In the genomic region with DNA sequence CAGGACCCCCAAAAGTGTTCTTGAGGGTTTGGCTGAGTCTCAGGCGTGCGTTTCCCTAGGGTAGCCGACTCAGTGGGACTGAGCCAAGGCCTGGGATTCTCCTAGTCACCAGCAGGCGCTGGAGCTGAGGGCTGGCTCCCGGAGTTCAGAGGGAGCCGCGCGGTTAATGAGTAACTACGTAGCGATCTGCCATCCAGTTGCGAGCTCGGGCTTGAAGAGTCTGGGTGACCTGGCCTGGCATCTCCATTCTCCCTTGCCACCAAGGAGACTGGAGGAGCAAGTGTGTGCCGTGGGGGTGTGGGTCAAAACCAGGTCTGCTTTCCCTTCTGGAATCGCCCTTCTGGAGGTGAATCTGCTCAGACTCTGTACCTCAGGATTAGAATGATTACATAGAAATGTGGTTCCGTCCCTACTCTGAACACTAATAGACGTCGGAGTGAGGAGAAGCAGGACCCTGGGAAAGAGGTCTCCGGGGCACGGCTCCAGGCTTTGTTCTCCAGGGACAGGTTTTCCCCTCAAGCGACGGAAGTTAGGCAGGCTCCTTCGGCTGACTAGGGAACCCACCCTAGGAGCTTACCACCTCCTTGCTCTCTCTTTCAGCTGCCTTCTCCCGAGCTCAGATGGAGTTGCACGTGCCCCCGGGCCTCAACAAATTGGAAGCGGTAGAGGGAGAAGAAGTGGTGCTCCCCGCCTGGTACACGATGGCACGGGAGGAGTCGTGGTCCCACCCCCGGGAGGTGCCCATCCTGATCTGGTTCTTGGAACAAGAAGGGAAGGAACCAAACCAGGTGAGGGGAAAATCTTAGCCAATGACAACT, we compare ENCODE assay signal across 8 mouse cellular contexts. TPM values are rescaled to one million over a fixed set of nuclear protein-coding genes. Genes with fewer than 3 reads are reported as not detected.
DNase-seq lines count a peak whose midpoint lies in the region; TF ChIP-seq lines count a peak whose summit lies in the region.

No protein-coding gene starts in this region.

- H3K9ac ChIP-seq in heart, adult 2 months (ENCODE audit: low read depth, low read length) = peak overlapping the region; percentile 83

- H3K79me2 ChIP-seq in heart, adult 2 months (replicated peaks; ENCODE audit: control insufficient read depth, insufficient read depth, low read length) = no peaks in the 10 kb centered on the region

- H3K36me3 ChIP-seq in heart, adult 2 months (ENCODE audit: control insufficient read depth, insufficient read depth, low read length) = peaks cover 33% of the 10 kb centered on the region
- no peaks in the 10 kb centered on the region for H3K36me3 ChIP-seq in kidney, adult 2 months (ENCODE audit: control insufficient read depth, insufficient read depth, low read length)

- TF ChIP-seq EP300 in heart, adult 2 months (IDR thresholded peaks at IDR 0.05; ENCODE audit: insufficient read depth, low read depth, low read length) = no peak

- WGBS in heart, adult 2 months = 5% methylated on average over 31 of the region's 31 CpGs
- WGBS in kidney, adult 2 months = 5% methylated on average over 31 of the region's 31 CpGs
- WGBS in lung, adult 2 months = 4% methylated on average over 31 of the region's 31 CpGs
- WGBS in olfactory bulb, adult 2 months = 10% methylated on average over 31 of the region's 31 CpGs

- intact Hi-C loops in heart, adult 2 months (cut with DNase I) = loop anchor here (1.0 to 2.0 kb wide), 3 partner anchors 14 to 130 kb away; partner anchors contain the start of gene Robo4

- peak; percentile 14; the same call in 1 of the 2 replicates for TF ChIP-seq POLR2A in heart, adult 2 months (IDR thresholded peaks at IDR 0.05; ENCODE audit: insufficient read depth, low read depth, low read length)
- TF ChIP-seq POLR2A in kidney, adult 2 months (IDR thresholded peaks at IDR 0.05; ENCODE audit: low read depth, low read length) = no peak
- TF ChIP-seq POLR2A in lung, adult 2 months (IDR thresholded peaks at IDR 0.05; ENCODE audit: borderline replicate concordance, extremely low read depth, low read depth, low read length) = peak; percentile 39; the same call in 1 of the 2 replicates
- TF ChIP-seq POLR2A in olfactory bulb, adult 2 months (IDR thresholded peaks at IDR 0.05; ENCODE audit: insufficient read depth, low read depth, low read length) = 0 out of 2 replicates have a peak, but pooled peaks have one; percentile 5

- H3K4me1 ChIP-seq in heart, adult 2 months (ENCODE audit: control insufficient read depth, insufficient read depth, low read length) = peaks cover 12% of the 10 kb centered on the region
- H3K4me1 ChIP-seq in kidney, adult 2 months (ENCODE audit: control insufficient read depth, insufficient read depth, low read length) = no peaks in the 10 kb centered on the region; the same call in 1 of the 2 replicates
- H3K4me1 ChIP-seq in lung, adult 2 months (ENCODE audit: control insufficient read depth, insufficient read depth, low read length) = peaks cover 10% of the 10 kb centered on the region
- peaks cover 24% of the 10 kb centered on the region for H3K4me1 ChIP-seq in olfactory bulb, adult 2 months (ENCODE audit: control insufficient read depth, insufficient read depth, low read length)

- H3K4me3 ChIP-seq in heart, adult 2 months = peak overlapping the region; percentile 71
- H3K4me3 ChIP-seq in kidney, adult 2 months (ENCODE audit: insufficient read depth, low read depth, low read length) = peak overlapping the region; percentile 67
- H3K4me3 ChIP-seq in lung, adult 2 months (replicated peaks; ENCODE audit: extremely low read depth, low read depth, low read length) = peak overlapping the region; percentile 86
- H3K4me3 ChIP-seq in olfactory bulb, adult 2 months (ENCODE audit: insufficient read depth, low read depth, low read length) = peak overlapping the region; percentile 35

- TF ChIP-seq CTCF in heart, adult 2 months (IDR thresholded peaks at IDR 0.05) = peak; percentile 74
- TF ChIP-seq CTCF in kidney, adult 2 months (conservative IDR thresholded peaks at IDR 0.05; ENCODE audit: insufficient read depth, insufficient read length, low read depth, low read length) = peak; percentile 58
- TF ChIP-seq CTCF in lung, adult 2 months (IDR thresholded peaks at IDR 0.05; ENCODE audit: insufficient read depth, low read length) = peak; percentile 15; the same call in 1 of the 2 replicates
- TF ChIP-seq CTCF in olfactory bulb, adult 2 months (IDR thresholded peaks at IDR 0.05; ENCODE audit: insufficient read depth, low read depth, low read length) = peak; percentile 34; the same call in 1 of the 2 replicates

- peak overlapping the region; percentile 93 for H3K27ac ChIP-seq in heart, adult 2 months
- H3K27ac ChIP-seq in kidney, adult 2 months (ENCODE audit: insufficient read depth, low read depth, low read length) = peak overlapping the region; percentile 40
- no peak overlapping the region for H3K27ac ChIP-seq in olfactory bulb, adult 2 months (ENCODE audit: insufficient read depth, low read depth, low read length)

- peak; percentile 75 for DNase-seq in adrenal gland, adult 2 months
- no peak for DNase-seq in adrenal gland, postnatal 4 days (ENCODE audit: low spot score in 2 of 2)
- DNase-seq in cerebellum, adult 18-20 months = peak; percentile 60 to 64
- DNase-seq in heart, adult 2 months = peak; percentile 67 to 71
- DNase-seq in kidney, adult 2 months = peak; percentile 95
- DNase-seq in lung, adult 2 months = no peak
- DNase-seq in spleen, postnatal 10 days (ENCODE audit: low spot score in 2 of 2) = no peak

- no peaks in the 10 kb centered on the region for H3K27me3 ChIP-seq in heart, adult 2 months (ENCODE audit: control insufficient read depth, insufficient read depth, low read length)
- H3K27me3 ChIP-seq in kidney, adult 2 months (replicated peaks; ENCODE audit: control insufficient read depth, insufficient read depth, low read length) = no peaks in the 10 kb centered on the region

RNA-seq across cellular contexts. Expression of gene Esam, which starts 3.2 kb away (rescaled TPM):
- total RNA-seq in adrenal gland, adult 2 months (2021) = 10 to 100 TPM; 23.5 to 42.4 TPM
- polyA plus RNA-seq in adrenal gland, adult 2 months (2012; rRNA removed) = 49.2 and 59.1 TPM in 2 replicates
- total RNA-seq in adrenal gland, postnatal 4 days (2021) = 10 to 100 TPM; 51.7 to 55.5 TPM
- 10 to 100 TPM; 58.5 to 81.3 TPM for total RNA-seq in heart, adult 2 months (2021)
- polyA plus RNA-seq in heart, adult 2 months (2012; rRNA removed) = 77.1 and 87.2 TPM in 2 replicates
- polyA plus RNA-seq in kidney, adult 2 months (2012; rRNA removed) = 54.9 and 55.5 TPM in 2 replicates
- 229 and 240 TPM in 2 replicates for polyA plus RNA-seq in lung, adult 2 months (2012; rRNA removed)
- polyA plus RNA-seq in olfactory bulb, adult 2 months (2012; ENCODE audit: insufficient read depth, insufficient read length, low replicate concordance, missing spikeins) = not detected in 2 replicates

RNA-seq across cellular contexts. Expression of gene Vsig2, which starts 8.0 kb away (rescaled TPM):
- total RNA-seq in adrenal gland, adult 2 months (2021) = 1 to 10 TPM; 1.8 to 3.0 TPM
- 8.8 and 8.9 TPM in 2 replicates for polyA plus RNA-seq in adrenal gland, adult 2 months (2012; rRNA removed)
- total RNA-seq in adrenal gland, postnatal 4 days (2021) = 1 to 10 TPM; 5.8 to 7.3 TPM
- 1 to 10 TPM; 2.5 to 4.9 TPM for total RNA-seq in heart, adult 2 months (2021)
- polyA plus RNA-seq in heart, adult 2 months (2012; rRNA removed) = 16.0 and 21.1 TPM in 2 replicates
- polyA plus RNA-seq in kidney, adult 2 months (2012; rRNA removed) = 7.6 and 9.1 TPM in 2 replicates
- 60.7 and 63.3 TPM in 2 replicates for polyA plus RNA-seq in lung, adult 2 months (2012; rRNA removed)
- polyA plus RNA-seq in olfactory bulb, adult 2 months (2012; ENCODE audit: insufficient read depth, insufficient read length, low replicate concordance, missing spikeins) = not detected in 2 replicates

RNA-seq across cellular contexts. Expression of gene Nrgn, which starts 21.6 kb away (rescaled TPM):
- total RNA-seq in adrenal gland, adult 2 months (2021) = 1 to 10 TPM; 1.5 to 2.8 TPM
- polyA plus RNA-seq in adrenal gland, adult 2 months (2012; rRNA removed) = 1.9 and 3.8 TPM in 2 replicates
- total RNA-seq in adrenal gland, postnatal 4 days (2021) = 1 to 10 TPM; 4.1 to 6.7 TPM
- 10 to 100 TPM in 1 of 2 experiments, 1 to 10 TPM in 1; 4.0 to 27.2 TPM for total RNA-seq in heart, adult 2 months (2021)
- polyA plus RNA-seq in heart, adult 2 months (2012; rRNA removed) = 8.6 and 21.7 TPM in 2 replicates
- 4.7 and 7.7 TPM in 2 replicates for polyA plus RNA-seq in kidney, adult 2 months (2012; rRNA removed)
- 19.8 and 20.2 TPM in 2 replicates for polyA plus RNA-seq in lung, adult 2 months (2012; rRNA removed)
- polyA plus RNA-seq in olfactory bulb, adult 2 months (2012; ENCODE audit: insufficient read depth, insufficient read length, low replicate concordance, missing spikeins) = 523 TPM in 1 of 2 replicates, not detected in the other

RNA-seq across cellular contexts. Expression of gene Siae, which starts 24.4 kb away (rescaled TPM):
- 10 to 100 TPM; 16.5 to 17.7 TPM for total RNA-seq in adrenal gland, adult 2 months (2021)
- polyA plus RNA-seq in adrenal gland, adult 2 months (2012; rRNA removed) = 4.5 and 4.9 TPM in 2 replicates
- 10 to 100 TPM; 17.4 to 18.4 TPM for total RNA-seq in adrenal gland, postnatal 4 days (2021)
- total RNA-seq in heart, adult 2 months (2021) = 1 to 10 TPM; 7.7 to 8.2 TPM
- polyA plus RNA-seq in heart, adult 2 months (2012; rRNA removed) = 7.7 and 18.7 TPM in 2 replicates
- 17.8 and 18.3 TPM in 2 replicates for polyA plus RNA-seq in kidney, adult 2 months (2012; rRNA removed)
- 6.2 and 9.3 TPM in 2 replicates for polyA plus RNA-seq in lung, adult 2 months (2012; rRNA removed)
- polyA plus RNA-seq in olfactory bulb, adult 2 months (2012; ENCODE audit: insufficient read depth, insufficient read length, low replicate concordance, missing spikeins) = not detected in 2 replicates

RNA-seq across cellular contexts. Expression of gene Msantd2, which starts 42.0 kb away (rescaled TPM):
- total RNA-seq in adrenal gland, adult 2 months (2021) = 10 to 100 TPM; 15.3 to 22.7 TPM
- polyA plus RNA-seq in adrenal gland, adult 2 months (2012; rRNA removed) = 26.0 and 29.9 TPM in 2 replicates
- 10 to 100 TPM; 31.3 to 33.2 TPM for total RNA-seq in adrenal gland, postnatal 4 days (2021)
- total RNA-seq in heart, adult 2 months (2021) = 1 to 10 TPM; 6.4 to 7.1 TPM
- 10.7 and 12.8 TPM in 2 replicates for polyA plus RNA-seq in heart, adult 2 months (2012; rRNA removed)
- polyA plus RNA-seq in kidney, adult 2 months (2012; rRNA removed) = 12.1 and 15.7 TPM in 2 replicates
- 22.9 and 28.5 TPM in 2 replicates for polyA plus RNA-seq in lung, adult 2 months (2012; rRNA removed)
- not detected in 2 replicates for polyA plus RNA-seq in olfactory bulb, adult 2 months (2012; ENCODE audit: insufficient read depth, insufficient read length, low replicate concordance, missing spikeins)

Comparison
In these comparisons a context has a peak if more than half of its experiments do, and no peak if none do; other contexts are left out.
1. DNase-seq: peak in adrenal gland, adult 2 months (single experiment), cerebellum, adult 18-20 months (2 of 2), heart, adult 2 months (2 of 2) and kidney, adult 2 months (single experiment); none in adrenal gland, postnatal 4 days (0 of 2), lung, adult 2 months (single experiment) and spleen, postnatal 10 days (0 of 2).
2. H3K4me3 ChIP-seq: peak in every context shown above with its lines; median percentile 86 in lung, adult 2 months; 71 in heart, adult 2 months; 67 in kidney, adult 2 months; 35 in olfactory bulb, adult 2 months.
3. CTCF ChIP-seq: peak in every context shown above with its lines; median percentile 74 in heart, adult 2 months; 58 in kidney, adult 2 months; 34 in olfactory bulb, adult 2 months; 15 in lung, adult 2 months.
4. RNA of gene Esam, which starts 3.2 kb away (polyA plus RNA-seq): 229 to 240 TPM in lung, adult 2 months, 77.1 to 87.2 TPM in heart, adult 2 months, 54.9 to 55.5 TPM in kidney, adult 2 months and 49.2 to 59.1 TPM in adrenal gland, adult 2 months; not detected in olfactory bulb, adult 2 months; every median in the first group is over 10 times any median in the second.